Mouse (Mus musculus) urinary bladder, adult 2 months (tissue): ENCODE data around the gene Sh3pxd2b. TPM values are rescaled to one million over a fixed set of nuclear protein-coding genes. Genes with fewer than 3 reads are reported as not detected.

Experiments used
- DNase-seq: peaks from one replicate; pipeline ENCODE4 v3.0.0; 2022; ENCODE audit warnings: low spot score
- polyA plus RNA-seq: library from polyadenylated mRNA; depleted of rRNA; stranded (reverse); fragments of >200 nt; gene quantifications from 2 replicates; pipeline ENCODE4 v1.2.3, GENCODE M21; 2012

The Sh3pxd2b gene
- polyA plus RNA-seq, 1 experiment, result 10.0 TPM

- no peak for DNase-seq
These were observed 77.5 kb downstream of the Sh3pxd2b start for GRCm38 (mm10) chr11:32425043-32425658.

GRCm38 (mm10) chr11:32427537-32427936 lies 79.9 kb downstream of the Sh3pxd2b start:
- DNase-seq, result no peak

GRCm38 (mm10) chr11:32435410-32436060 lies 87.9 kb downstream of the Sh3pxd2b start:
- DNase-seq, result no peak

GRCm38 (mm10) chr11:32442576-32442975 lies 95.0 kb downstream of the Sh3pxd2b start:
- no peak for DNase-seq

- no peak for DNase-seq
These were observed 96.6 kb downstream of the Sh3pxd2b start for GRCm38 (mm10) chr11:32444266-32444665.

- no peak for DNase-seq
These were observed 97.5 kb downstream of the Sh3pxd2b start for GRCm38 (mm10) chr11:32445135-32445534.

GRCm38 (mm10) chr11:32445637-32446226 lies 98.1 kb downstream of the Sh3pxd2b start:
- DNase-seq, result no peak

- DNase-seq, result no peak
These were observed 102.6 kb downstream of the Sh3pxd2b start for GRCm38 (mm10) chr11:32450216-32450615.

- no peak for DNase-seq
These were observed 103.7 kb downstream of the Sh3pxd2b start for GRCm38 (mm10) chr11:32451306-32451705.

GRCm38 (mm10) chr11:32452745-32453144 lies 105.1 kb downstream of the Sh3pxd2b start:
- DNase-seq, result no peak

- no peak for DNase-seq
These were observed 105.8 kb downstream of the Sh3pxd2b start for GRCm38 (mm10) chr11:32453353-32453915.

- DNase-seq, result no peak
These were observed 106.7 kb downstream of the Sh3pxd2b start for GRCm38 (mm10) chr11:32454231-32454799.

- peak; percentile 99 for DNase-seq
These were observed 107.3 kb downstream of the Sh3pxd2b start, which contains the start of gene Ubtd2 for GRCm38 (mm10) chr11:32454800-32455506. Ubtd2 (plus strand) TSS chr11:32455370.

- no peak for DNase-seq
These were observed 108.0 kb downstream of the Sh3pxd2b start for GRCm38 (mm10) chr11:32455507-32456141.

GRCm38 (mm10) chr11:32456356-32456755 lies 108.7 kb downstream of the Sh3pxd2b start:
- DNase-seq, result no peak

- no peak for DNase-seq
These were observed 116.7 kb downstream of the Sh3pxd2b start for GRCm38 (mm10) chr11:32464282-32464681.

- DNase-seq, result no peak
These were observed 124.3 kb downstream of the Sh3pxd2b start for GRCm38 (mm10) chr11:32471925-32472324.

- no peak for DNase-seq
These were observed 127.1 kb downstream of the Sh3pxd2b start for GRCm38 (mm10) chr11:32474725-32475124.

GRCm38 (mm10) chr11:32475487-32476236 lies 128.0 kb downstream of the Sh3pxd2b start:
- DNase-seq, result no peak
